Mouse (Mus musculus) retina, adult 2 months (tissue): Measurements from ENCODE around the gene Rin2.

Source experiments
- DNase-seq: peaks from one replicate; pipeline ENCODE4 v3.0.0-alpha.2; 2012; ENCODE audit warnings: low read depth, low spot score

Gene Rin2

DNA sequence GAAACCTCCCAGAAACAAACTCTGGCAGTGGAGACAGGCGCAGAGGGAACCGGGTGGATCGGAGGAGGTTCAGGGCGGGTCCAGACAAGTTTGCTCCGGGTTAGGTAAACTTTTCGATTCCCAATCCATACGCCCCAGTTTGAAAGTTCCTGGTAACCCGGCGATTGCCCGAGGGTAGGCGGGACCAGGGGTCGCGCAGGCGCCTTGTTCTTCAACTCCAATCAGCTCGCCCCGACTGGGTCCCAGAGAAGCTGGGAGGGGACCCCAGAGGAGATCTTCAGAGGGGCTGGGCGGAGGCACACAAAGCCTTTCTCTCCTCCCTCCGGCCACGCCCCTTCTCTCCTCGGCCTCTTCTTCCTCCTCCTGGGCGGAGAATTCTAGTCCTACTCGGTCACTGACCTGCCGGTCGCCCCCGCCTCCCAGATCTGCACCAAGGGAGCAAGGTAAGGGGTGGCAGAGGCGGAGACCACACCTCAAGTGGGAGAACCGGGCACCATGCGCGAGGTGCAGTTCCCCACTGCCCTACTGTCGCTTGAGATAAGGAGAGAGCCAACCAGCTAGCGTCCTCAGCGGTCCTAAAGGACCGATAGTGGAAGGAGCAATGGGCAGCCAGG is at the start of gene Rin2:
Gene Rin2, plus strand, starts transcription at position 74 of the 614 bp plus-strand sequence.
- no peak for DNase-seq

DNA sequence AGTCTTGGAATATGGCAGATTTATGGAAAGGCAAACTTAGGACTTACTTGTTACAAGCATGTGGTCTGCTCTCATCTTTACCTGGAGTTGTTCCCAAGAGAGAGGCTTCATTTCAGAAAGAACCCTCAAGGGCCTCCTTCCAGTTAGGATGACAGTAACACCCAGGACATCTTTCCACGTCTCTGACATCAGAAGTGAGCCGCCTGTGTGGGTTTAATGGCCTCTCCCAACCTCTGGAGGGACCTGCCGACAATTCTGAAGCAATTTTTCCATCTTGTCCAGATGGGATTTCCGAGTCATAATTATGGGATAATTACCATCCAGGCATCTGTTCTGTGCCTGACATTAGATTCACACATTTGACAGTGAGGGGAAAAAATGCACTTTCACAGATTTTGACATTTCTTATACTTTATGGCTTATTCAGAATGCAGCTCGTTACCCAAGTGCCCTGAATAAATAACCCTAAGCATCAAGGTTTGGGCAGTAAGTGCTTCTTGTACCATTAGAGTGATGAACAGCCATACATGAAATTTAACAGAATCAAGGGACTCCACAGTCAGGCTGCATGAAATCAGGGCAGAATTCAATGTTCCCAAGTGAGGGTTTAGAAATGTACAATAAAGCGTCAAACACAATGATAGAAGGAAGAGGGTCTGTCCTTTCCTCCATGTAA is 43.8 kb upstream of the Rin2 start:
- no peak for DNase-seq

DNA sequence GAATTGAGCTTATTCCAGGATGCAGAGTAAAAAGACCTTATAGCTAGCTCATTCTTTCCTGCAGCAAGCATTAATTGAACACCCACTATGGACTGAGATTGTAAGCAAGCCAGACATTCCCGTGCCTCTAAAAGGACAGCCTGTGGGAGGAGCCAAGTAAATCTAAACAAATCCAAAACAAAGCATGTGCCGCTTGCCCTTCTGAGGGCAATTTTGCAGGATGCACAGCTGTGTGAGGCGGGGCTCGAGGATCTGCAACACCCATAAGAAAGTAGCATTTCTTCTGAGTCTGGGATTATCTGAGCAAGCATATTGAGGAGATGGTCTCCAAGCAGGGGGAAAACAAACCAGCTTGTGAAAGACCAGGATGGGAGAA is 43.2 kb upstream of the Rin2 start:
- no peak for DNase-seq

- no peak for DNase-seq
Observed at GRCm38 (mm10) chr2:145633811-145634210, 41.2 kb upstream of the Rin2 start.

DNA sequence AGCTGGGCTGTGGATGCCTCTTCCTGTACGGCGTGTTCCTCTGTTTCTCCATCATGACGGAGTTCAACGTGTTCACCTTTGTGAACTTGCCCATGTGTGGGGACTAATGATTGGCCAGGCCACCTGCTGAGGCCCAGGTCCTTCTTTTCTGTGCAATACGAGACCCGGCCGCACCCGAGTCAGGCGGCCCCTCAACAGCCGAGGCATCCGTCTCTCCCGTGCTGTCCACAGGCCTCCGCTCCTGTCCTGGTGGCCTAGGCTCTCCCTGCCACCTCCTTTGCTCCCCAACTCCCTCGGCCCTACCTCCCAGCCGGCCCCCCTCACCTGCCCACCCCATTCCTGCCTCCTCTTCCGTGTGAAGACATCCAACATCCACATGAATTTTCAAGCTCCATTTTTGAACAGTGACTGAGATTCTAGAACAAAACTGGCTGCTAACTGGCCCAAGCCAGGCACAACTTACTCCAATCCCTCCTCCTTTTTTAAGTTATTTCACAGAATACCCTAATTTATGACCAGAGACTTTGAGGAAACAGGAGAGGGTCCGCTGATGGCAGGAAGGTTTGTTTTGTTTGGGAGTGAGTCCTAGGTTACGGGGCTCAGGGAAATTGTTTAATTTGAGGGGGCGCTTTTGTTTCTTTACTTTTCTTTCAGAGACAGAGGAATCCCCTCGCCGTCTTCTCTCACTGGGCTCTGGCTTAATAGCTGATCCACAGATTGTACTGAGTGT is 34.6 kb upstream of the Rin2 start:
- no peak for DNase-seq

- DNase-seq, result no peak
Observed at GRCm38 (mm10) chr2:145655373-145655960, 19.5 kb upstream of the Rin2 start.

GRCm38 (mm10) chr2:145656121-145656520 is 18.9 kb upstream of the Rin2 start:
- no peak for DNase-seq

- DNase-seq, result no peak
Observed at GRCm38 (mm10) chr2:145656716-145657115, 18.3 kb upstream of the Rin2 start.

GRCm38 (mm10) chr2:145661242-145661641 is 13.8 kb upstream of the Rin2 start:
- DNase-seq, result no peak

DNA sequence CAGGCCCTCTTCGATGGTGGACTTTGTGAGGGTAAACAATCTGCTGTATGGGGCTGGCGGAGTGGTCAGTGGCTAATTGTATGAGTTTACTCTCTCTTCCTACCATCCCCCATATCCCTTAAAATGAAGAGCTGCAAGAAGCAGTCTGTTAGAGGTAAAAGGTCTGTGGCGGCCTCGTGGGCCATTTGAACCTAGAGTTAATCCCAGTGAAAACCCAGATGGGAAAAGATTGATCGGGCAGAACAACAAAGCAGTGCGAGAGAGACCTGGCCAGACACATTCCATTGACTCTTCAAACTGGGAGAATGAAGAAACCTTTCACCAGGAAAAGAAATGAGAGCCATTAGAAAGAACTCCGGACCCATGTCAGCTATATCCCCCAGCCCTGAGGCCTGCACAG is 11.1 kb upstream of the Rin2 start:
- no peak for DNase-seq

DNA sequence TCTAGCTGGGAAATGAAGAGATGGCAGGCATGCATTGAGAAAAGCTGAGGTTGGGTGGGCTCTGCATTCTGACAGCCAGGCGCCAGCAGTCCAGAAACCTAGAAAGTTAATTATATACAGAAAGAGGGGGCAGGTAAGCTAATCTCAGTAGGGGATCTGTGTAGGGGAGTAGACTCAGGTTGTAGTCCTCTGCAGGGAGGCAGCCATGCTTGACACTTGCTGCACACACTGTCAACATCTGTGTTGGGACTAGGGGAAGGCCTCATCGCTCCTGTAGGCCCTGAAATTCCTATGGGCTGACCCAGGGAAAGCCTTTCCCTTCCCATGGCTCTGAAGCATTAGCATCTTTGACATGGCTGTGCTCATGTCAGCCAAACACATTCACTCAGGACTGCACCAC is 10.7 kb upstream of the Rin2 start:
- DNase-seq, result no peak

DNA sequence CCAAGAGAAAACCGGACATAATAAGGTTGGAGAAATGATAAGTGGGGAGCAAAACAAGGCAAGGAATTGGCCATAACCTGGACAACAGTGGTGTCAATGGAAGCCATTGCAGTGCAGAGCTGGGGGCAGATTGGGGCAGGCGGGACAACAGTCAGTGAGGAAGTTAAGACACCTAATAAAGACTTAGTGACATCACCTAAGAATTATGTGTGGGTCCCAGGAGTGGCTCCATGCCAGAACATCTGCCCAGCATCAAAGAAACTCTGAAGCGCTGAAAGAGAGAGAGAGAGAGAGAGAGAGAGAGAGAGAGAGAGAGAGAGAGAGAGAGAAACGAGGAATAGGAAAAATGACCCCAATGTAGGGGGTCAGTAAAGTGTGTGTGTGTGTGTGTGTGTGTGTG is 6.9 kb upstream of the Rin2 start:
- no peak for DNase-seq

DNA sequence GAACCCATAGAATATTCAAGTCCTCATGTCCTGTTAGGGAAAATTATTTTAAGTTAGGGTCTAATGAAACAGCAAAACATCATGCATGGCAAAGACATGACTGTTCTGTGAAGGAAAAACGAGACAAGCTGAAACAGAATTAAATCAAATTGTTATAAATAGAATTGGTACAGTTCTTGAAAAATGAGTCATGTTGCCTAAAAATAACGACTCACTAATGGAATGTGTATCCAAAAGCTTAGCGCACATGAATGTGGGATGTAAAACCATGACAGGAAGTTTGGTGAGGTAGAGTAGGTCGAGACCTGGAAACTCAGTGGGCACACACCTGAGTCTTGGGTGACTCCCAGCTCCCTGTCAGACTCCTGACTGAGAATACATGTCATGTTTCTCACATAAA is 4.9 kb upstream of the Rin2 start:
- no peak for DNase-seq

- DNase-seq, result no peak
Observed at GRCm38 (mm10) chr2:145674496-145675141, 396 bp upstream of the Rin2 start.

GRCm38 (mm10) chr2:145675756-145676543 is 935 bp downstream of the Rin2 start:
- no peak for DNase-seq

- no peak for DNase-seq
Observed at GRCm38 (mm10) chr2:145676544-145676925, 1.5 kb downstream of the Rin2 start.

DNA sequence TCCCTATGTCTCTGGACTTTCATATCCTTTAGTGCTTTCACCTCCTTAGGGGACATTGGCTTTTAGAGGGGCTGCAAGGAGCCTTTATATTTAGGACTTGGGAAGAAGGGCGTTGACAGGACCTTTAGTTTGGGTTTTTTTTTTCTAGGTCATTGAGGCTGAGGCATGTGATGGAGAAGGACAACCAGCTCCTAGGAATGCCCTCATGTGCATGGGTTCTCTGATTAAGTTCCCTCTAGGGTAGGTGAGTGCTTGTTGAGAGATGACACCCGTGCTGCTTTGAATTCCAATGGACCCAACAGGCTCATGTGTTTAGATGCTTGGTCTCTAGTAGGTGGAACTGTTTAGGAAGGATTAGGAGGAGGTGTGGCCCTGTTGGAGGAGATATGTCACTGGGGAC is 1.9 kb downstream of the Rin2 start:
- no peak for DNase-seq

DNA sequence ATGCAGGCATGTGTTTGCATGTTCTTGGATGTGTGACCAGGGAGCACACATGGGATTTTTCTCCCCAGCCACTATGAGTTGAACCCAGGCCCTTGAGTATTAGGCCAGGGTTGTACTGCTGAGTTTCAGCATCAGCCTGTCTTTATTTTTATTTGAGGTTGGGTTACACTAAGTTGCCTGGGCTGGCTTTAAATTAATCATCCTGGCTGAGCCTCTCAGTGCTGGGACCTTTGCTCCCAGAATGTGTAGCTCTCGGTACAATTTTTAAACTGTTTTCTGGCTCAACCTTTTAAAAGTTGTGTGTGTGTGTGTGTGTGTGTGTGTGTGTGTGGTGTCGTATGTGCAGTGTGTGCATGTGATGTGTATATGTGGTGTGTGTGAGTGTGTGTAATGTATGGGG is 5.1 kb downstream of the Rin2 start:
- no peak for DNase-seq

DNA sequence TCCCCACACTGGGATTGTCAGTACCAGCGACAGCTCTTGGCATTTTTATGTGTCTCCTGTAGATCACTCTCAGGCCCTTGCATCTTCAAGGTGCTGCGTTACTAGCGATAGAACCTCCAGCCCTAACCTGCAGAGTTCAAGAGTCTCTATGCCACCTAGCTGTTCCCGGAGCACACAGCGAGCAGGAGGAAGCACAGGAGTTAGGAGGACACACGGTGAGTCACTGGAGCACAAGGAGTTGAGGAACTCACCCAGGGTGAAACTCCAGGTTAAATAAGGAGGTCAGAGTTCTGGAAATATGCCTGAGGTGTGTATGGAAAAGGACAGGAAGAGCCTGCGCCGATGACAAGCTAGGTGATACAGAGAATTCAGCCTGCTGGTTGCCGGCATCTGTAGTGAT is 5.7 kb downstream of the Rin2 start:
- no peak for DNase-seq

- no peak for DNase-seq
Observed at GRCm38 (mm10) chr2:145681626-145682025, 6.6 kb downstream of the Rin2 start.

- DNase-seq, result no peak
Observed at GRCm38 (mm10) chr2:145682924-145683323, 7.9 kb downstream of the Rin2 start.
